Mouse (Mus musculus): ENCODE data around the gene Acvr1.
A peak's percentile ranks its signal among the peaks of the same experiment; 100 is the strongest.

Acvr1 gene

DNA sequence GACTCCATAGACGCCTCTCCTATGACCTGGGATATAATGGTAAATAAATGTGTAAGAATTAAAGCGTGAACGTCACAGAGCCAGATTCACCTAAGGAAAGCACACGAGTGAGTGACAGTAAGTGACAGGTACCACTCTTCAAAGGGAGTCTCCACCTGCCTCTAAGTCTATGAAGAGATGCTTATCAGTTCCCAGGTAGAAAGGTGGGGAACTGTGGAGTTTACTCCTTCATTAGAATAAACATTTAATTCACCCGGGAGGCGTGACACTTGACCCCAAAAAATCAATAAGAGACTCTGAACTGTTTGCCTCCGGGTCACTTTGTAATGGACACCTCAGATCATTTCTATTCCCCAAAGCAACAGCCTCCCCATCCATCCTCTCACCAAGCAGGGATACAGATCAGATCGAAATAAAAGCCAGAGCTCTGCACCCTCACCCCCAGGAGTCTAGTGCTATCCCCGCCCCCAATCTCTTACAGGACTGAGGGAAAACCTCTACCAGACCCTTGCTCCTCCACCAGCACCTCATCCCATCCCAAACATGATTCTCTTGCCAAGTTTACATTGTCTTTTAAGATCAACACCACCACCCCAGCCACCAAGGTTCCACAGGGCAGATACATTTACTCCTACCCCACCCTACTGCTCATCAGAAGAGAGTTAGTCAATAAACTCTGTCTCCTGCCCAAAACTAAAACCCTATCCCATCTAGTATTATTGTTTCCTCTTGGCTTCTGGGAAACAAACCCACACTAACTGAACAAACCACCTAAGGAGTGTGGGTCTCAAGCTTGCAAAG, 9.7 kb downstream of the Acvr1 start:
- DNase-seq: no peak

DNA sequence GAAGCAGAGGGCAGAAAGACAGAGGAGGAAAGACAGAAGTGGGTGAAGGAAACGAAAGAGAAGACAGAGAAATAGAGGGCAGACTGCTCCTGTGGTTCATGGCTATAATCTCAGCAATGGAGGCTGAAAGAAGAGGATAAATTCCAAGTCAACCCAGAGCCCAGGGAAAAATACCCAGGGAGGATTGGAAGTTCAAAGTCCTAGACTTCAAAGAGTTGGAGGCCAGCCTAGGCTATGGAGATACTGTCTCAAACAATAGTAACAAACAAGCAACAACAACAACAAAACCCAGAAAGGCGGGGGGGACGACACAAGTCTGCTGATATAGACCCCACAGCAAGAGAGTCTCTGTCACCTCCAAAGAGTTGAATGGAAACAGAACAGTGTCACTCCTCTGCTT, 14.7 kb downstream of the Acvr1 start:
- DNase-seq: peak; percentile 29

DNA sequence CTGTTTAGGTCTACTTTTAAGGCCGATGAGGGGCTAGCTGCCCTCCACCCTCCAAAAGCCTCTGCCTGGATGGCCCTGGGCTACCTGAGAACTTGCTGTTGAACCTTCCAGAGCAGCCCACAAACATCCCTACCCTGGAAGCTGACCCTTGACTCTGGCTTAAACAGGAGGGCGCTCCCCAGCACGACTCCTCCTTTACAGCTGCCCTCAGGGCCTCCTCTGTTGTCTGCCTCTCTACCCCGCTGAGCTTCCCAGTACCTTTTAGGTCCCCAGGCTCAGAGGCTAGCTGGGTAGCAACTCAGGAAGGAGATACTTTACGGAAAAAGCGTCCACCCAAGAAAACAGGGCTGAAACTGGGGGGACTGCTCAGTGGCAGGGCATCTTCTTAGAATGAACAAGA, 15.1 kb downstream of the Acvr1 start:
- no peak for DNase-seq

DNA sequence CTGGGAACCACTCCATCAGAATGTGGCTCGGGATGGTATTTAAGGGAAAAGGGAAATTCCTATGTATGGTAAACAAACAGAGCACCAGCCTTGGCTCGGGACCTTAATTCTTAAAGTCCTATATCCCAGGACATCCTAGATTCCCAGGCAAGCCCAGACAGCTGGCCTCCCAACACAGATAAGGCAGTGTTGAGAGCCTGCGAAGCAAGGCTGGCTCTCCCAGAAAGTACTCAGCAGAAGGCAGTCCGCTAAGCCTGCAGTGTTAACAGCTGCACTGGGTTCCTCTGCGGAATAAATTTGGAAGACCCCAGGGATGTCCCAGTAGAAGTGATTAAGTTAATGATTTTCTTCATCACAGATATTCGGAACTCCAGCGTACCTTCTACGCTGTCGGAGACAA, 16.5 kb downstream of the Acvr1 start:
- DNase-seq: peak; percentile 90

DNA sequence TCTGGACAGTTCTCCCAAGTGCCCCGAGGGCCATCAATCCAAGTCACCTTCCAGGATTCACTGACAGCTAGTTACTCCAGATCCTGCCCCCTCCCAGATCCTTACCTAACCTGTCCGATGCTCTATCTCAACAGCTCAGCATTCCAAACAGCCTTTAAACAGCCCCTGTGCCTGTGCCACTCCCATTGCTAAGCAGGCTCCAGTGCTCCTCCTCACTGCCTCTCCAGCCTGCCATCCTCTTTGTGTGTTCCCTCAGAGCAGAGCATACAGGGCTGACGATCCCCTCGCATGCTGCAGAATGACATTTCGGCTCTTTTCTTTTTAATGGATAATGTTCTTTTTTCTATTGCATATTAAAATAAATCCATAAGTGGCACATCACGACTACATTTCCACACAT, 17.0 kb downstream of the Acvr1 start:
- no peak for DNase-seq

DNA sequence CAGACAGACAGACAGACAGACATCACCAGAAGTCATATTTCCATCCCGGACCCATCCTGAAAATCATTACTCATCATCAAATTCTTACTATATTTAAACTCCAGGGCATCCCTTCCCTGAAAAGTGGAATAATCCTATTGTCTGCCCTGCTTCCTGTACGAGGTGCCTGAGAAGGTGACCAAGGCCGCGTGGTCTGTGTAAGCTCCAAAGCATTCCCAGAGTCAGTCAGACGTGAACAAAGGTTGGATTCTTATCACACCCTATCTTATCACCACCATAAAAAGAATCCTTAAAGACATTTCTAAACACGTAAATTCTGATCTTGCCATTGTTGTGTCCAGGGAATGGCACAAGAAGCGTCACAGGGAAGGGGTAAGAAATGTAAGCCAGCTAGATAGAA, 18.0 kb downstream of the Acvr1 start:
- DNase-seq: no peak

DNA sequence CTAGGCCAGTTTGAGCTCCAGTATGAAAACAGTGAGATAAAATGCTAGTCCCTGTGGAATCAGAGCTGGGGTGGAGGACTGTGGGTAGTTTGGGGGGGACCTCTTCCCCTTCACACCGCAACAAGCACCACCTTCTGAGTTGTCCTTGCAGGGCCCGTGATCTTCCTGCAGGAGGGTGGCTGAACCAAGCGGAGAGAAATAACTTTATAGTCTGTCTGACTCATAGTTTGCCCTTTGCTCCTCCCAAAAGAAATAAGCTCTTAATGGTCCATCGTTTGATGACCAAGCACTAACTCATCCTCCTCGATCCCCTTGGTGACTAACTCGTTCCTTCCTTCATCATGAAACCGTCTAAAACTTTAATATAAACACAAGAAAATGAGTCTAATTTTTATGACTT, 20.7 kb downstream of the Acvr1 start:
- DNase-seq: no peak

DNA sequence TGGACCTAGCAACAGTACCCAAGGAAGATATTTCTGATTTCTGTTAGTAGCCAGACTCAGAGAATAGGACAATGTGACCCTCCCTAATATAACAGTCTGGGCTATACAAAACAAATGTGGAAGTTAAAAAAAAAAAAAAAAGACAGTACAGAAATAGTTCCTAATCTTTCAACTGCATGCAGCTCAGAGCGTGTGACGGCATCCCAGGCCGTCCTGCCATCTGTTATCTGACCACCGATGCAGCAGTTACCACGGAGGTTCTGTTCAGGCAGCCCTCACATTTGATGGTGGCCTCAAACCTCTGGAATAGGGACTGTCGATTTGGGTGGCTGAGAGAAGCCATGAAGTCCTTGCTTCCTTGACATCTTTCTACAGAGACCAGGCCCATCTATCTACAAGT, 22.6 kb downstream of the Acvr1 start:
- no peak for DNase-seq

DNA sequence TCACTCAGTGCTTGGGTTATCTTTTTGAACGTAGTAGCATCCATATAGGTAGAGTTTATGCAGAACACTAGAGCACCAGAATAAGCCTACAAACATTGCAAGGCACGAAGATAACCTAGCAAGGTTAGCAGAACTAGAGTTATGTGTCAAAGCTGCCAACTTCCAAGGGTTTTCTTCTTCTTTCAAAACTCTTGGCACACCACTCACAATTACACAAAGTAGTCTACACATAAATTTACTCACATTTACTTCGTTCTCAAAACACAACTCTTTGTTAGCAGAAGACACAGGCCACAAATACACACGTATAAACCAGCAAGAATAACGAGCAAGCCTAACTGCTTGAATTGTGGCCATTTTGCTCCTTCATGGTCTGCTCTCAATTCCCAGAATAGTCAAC, 23.7 kb downstream of the Acvr1 start:
- DNase-seq: no peak

DNA sequence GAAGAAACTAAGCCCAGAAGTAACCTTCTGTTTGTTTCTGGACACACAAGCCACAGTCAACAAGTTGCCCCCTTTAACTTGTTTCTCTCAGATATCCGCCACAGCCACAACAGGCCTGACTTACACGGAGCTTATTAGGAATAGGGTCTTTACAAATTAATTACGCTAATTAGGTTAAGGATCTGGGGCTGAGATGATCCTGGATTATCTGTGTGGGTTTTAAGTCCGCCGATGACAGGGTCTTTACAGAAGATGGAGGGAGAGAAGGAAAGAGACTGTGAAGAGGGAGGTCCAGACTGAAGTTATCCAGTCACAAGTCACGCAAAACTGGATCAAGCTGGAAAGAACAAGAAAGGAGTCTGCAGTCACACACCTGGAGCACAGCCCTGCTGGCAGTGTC, 28.8 kb downstream of the Acvr1 start:
- DNase-seq: no peak

DNA sequence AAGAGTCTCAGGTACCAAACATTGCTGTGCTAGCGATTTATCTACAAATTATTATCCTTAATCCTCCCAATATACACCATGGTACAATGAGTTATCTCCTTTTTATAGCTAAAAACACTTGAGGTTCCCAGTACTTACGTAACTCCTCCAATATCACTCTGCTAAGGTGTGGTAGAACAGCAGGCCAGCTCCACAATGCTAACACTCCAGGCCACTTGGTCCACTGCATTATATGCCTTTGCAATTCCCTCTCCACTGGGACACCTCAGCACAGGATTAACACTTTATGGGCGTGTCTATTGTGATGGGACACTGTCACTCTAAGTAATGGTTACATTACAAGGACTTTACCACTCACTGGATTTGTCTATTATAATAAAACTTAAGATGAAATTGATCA, 30.2 kb downstream of the Acvr1 start:
- DNase-seq: no peak

DNA sequence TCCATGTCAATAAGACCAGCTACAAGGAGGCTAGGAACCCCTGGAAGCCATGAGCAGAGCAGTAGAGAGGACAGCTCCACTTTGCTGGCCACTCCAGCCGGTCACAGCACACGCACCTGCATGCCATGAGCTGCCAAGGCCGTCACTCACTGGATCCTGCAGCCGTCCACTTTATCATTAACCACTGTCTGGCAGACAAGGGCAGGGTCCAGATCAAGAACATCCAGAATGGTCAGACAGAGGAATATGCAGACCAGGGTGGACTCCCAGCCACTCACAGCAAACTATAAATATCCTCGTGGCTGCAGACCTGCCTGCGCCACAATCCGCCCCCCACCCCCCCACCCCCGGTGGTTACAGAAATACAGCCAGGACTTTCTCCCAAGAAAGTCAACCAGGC, 31.7 kb downstream of the Acvr1 start:
- DNase-seq: peak; percentile 93

DNA sequence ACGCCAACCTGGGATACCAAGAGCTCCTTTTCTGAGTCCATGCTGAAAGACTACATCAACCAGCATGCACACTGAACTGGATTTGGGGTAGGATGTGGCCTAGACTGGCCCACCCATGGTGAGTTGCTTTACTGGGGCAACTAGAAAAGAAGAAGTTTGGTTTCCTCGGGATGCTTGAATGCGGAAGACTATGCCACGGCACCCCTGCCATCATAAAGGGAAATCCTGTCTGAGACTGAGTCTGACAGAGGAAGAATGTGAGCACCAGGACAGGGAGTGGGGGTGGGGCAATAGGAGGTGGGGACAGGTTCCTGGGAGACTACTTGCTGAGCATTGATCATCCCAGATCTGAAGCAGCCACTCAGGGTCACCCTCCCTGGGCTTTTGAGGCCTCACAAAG, 32.6 kb downstream of the Acvr1 start:
- DNase-seq: peak; percentile 93

DNA sequence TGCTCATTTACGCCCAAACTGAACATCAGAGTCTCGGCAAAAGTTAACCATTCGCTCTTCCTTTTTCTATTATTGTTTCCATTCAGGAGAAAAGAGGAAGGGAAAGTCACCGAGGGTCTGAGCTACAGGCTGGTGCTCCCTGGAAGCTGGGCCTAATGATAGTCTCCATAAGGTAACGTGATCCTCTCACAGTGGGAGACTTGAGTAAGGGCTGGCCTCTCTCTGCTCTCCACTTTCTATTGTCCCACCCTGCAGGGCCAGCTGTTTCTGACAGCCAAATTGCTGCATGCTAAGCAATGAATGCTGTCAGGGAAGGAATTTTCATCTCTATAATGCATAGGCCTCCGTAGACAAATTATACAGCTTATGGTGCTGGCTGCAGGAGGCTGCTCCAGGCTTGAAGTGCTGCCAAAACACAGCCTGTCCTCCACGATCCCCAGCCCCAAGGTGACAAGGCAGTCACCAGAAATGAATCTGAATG, 33.4 kb downstream of the Acvr1 start:
- DNase-seq: peak; percentile 94

DNA sequence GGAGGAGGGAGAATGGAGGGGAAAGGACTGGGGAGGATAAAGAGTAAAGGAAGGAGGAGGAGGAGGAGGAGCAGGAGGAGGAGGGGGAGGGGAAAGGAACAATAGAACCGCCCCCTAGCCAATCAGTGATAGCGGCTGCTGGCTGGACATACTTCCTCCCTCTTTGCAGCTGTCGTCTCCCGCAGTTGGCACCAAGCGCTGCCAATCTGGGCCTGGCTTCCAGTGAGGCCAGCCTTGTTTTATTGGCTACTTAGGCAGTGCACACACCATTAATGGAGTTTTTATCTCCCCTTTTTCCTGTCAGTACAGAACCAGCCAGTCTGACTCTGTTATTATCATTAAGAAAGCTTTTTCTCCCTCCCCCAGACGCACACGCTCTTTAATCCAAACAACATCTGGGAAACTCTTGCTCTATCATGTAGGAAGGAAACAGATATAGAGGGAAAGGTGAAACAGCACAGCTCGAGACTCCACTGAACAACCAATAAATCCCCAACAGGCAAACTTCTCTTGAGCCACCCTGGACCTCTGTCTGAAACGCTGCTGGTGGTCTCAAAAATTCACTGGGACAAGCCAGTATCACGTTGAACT, 34.6 kb downstream of the Acvr1 start:
- peak; percentile 99 for DNase-seq

DNA sequence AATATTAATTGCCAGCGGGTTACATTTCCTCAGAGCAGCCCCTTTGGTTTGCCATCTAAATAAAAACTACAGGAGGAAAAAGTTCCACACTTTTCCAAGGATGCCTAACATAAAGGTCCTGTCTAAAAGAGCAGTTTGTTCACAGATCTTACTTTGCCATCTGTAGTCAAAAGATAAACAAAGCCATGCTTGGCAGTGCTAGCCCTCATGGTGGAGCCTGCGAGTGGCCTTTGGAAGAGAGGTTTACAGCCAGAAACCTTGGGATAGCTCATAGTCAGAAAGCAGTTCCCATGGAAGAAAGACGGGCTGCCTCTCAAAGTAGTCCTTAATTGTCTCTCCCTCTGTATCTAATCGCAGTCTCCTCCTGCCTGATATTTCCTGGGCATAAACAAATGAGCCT, 36.4 kb downstream of the Acvr1 start:
- DNase-seq: peak; percentile 60

DNA sequence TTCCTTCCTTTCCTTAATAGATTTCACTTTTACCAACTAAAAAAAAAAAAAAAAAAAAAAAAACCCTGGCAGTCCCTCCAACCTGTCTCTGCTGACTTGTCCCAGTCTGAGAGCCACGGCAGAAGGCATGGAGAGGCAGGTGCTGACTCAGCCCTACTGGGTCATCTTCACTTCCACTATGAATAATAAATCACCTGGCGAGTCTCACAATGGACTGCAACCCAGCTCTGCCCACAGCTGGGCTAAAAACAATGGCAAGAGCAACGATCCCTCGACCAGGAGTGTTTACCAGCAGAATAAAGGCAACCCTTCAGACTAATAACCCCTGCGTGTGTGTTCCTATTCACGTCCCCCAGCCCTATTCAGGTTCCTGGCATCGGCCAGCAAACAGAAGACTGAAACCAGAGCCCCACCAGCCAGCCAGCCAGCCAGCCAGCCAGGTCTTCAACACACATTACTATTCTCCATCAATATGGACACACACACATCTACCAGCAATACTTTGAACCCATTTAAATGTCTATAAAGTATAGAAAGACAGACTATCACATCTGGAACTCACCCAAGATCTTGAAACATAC, 37.0 kb downstream of the Acvr1 start:
- peak; percentile 86 for DNase-seq

DNA sequence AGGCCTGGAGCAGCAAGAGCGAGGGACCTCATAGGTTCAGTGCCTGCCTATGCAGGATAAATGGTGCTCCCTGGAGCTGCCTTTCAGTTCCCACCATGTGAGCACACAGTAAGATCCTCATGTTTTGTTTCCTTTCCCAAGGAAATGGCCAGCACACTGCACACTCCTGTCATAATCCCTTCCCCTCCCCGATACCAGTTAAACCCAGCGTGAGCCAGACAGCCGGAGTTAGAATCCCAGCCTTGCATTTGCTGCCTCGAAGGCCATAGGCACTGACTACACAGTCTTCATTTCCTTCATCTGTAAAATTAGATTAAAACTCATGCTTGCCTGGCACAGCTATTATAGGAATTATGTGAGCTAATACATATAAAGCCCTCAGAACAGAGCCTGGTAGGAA, 37.6 kb downstream of the Acvr1 start:
- DNase-seq: peak; percentile 70

DNA sequence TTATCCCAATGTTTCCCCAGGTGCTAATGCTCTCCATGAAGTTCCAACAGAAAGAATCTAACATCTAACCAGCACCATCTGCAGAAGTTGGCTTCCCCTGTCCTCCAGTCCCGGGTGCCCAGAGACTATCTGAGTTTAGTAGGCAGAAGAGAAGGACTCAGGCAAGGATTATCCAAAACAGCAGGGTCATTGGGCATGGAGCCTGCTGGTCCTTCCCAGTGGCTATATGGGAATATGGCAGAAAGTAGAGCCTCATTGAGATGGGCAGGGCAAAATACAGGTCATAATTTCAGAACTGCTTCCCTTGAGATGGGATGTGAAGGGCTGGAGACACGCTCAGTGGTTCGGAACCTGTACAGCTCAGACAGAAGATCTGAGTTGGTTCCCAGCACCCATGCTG, 39.2 kb downstream of the Acvr1 start:
- peak; percentile 73 for DNase-seq

DNA sequence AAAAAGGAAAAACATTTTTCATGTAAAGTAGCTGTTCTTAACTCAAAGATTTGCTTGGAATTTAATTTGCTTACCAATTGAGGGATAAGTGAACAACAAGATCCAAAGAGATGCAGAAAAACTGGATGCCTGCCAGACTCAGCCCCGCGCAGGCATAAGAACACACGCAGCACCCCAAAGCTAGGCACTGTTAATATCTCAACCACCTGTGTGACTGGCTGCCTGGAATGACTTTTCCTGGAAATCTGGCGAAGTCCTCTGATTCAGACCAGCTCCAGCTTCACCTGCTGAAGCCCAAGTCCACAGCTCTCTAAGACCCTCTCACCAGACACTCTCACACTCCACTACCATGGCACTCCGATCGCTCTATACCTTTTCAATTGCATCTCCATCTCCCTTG, 42.6 kb downstream of the Acvr1 start:
- DNase-seq: peak; percentile 66

DNA sequence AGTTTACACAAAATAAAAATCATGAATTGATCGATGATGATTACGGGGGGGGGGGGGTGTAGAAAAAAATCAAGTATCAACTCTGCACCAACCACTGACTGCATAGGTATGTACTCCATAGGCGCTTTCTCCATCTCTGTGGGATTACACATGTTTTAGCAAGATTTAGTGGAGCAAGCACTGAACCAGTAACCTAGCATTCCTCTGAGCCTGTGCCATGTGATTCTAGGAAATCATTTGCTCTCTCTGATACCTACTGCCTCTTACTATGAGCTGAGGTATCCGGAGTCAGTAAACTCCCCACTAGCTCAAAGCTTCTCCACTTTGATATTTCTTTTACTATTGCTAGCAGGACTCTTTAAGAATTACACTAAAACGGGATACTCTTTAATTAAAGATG, 43.1 kb downstream of the Acvr1 start:
- DNase-seq: no peak

DNA sequence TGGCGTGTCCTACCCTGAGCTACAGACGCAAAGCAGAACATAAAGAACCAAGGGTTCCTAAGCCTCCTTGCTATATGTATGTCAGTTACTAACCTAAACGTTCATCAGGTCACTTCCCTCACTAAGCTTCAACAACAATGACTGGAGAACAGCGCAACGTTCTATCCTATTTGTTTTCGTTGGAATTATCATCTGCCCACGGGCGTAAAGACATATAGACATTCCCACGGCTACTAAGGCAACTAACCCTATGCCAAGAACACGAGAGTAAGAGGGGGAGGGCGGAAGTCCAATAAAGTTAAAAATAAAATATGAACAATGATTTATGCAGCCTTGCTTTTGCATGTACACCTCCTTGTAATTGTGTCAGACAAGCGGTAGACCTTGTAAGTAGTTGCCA, 43.9 kb downstream of the Acvr1 start:
- DNase-seq: peak; percentile 60

DNA sequence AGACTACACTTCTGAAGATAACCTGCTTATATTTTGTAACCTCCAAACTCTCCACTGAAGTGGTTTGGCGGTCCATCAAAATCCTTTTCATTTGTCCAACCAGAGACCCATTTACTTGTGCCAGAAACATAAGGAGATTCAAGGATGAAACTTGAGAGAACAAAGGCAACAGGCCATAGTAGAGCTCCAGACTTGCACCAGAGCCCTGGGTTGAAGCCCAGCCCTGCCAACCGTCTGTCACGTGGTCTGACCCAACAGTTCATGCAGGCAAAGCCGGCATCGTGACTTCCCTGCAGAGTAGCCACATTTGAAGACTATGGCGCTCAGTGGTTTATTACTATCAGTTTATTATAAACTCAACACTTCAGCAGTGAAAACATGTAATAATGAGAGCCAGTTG, 45.3 kb downstream of the Acvr1 start:
- peak; percentile 95 for DNase-seq

DNA sequence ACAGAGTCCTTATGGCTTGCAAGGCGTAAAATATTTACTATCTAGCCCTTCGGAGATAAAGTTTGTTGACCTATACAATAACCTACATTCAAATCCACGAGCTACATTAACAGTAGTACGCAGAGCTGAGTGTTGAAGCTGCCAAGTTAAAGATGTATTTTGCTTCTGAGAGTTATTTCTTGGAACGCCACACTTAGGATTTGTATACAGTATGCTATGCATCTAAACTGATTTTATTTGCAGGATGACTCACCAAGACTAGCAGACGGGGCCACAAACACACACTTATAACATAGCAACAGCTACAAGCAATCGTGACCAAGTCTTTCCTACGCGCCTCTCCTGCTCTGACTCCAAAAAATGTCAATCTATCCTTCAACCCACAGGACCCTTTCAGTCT, 46.2 kb downstream of the Acvr1 start:
- DNase-seq: peak; percentile 48

All from heart, adult 11 months (tissue).